Mouse (Mus musculus) heart, embryonic 14.5 days (tissue): Measurements from ENCODE around the gene Gm38119. TPM values are rescaled to one million over a fixed set of nuclear protein-coding genes. Genes with fewer than 3 reads are reported as not detected.

Experiments used
- ATAC-seq: fragments of 200-750 bp; cut with Nextera tagmentation; 2 replicates; pipeline ENCODE4 v1.8.0; 2017; ENCODE audit warnings: low read depth, moderate TSS enrichment; ENCODE audit not compliant: insufficient number of reproducible peaks, insufficient read depth, low FRiP score
- H3K27ac ChIP-seq, 2 experiments: fragments of 200-500 bp in 1 of 2; fragments of 300-500 bp in 1 of 2; sonication (generic) in 1 of 2; replicated peaks in 1 of 2; 2 replicates each; pipeline ENCODE4 v1.5.1; 2012 to 2014; ENCODE audit warnings: low read depth in 2 of 2, low read length in 2 of 2, control low read depth in 1 of 2, mild to moderate bottlenecking in 1 of 2, mixed read lengths in 1 of 2; ENCODE audit not compliant: control insufficient read depth in 1 of 2, insufficient read depth in 1 of 2
- H3K27me3 ChIP-seq: fragments of 300-500 bp; sonication (generic); 2 replicates; pipeline ENCODE4 v1.6.1; 2014; ENCODE audit warnings: mild to moderate bottlenecking, low read length, control low read depth; ENCODE audit not compliant: control insufficient read depth, insufficient read depth
- H3K36me3 ChIP-seq: fragments of 300-500 bp; sonication (generic); 2 replicates; pipeline ENCODE4 v1.6.1; 2014; ENCODE audit warnings: mild to moderate bottlenecking, control low read depth, low read length, mixed read lengths; ENCODE audit not compliant: control insufficient read depth, insufficient read depth
- H3K4me1 ChIP-seq, 2 experiments: fragments of 200-500 bp in 1 of 2; fragments of 300-500 bp in 1 of 2; sonication (generic) in 1 of 2; 2 replicates each; pipeline ENCODE4 v1.6.1; 2012 to 2014; ENCODE audit warnings: low read length in 2 of 2, control low read depth in 1 of 2, mixed read lengths in 1 of 2; ENCODE audit not compliant: control insufficient read depth in 2 of 2, insufficient read depth in 2 of 2
- H3K4me2 ChIP-seq: fragments of 300-500 bp; sonication (generic); 2 replicates; pipeline ENCODE4 v1.6.1; 2014; ENCODE audit warnings: mild to moderate bottlenecking, low read length
- H3K4me3 ChIP-seq, 2 experiments: fragments of 200-500 bp in 1 of 2; fragments of 300-500 bp in 1 of 2; sonication (generic) in 1 of 2; 2 replicates each; pipeline ENCODE4 v1.5.1; 2012 to 2014; ENCODE audit warnings: low read length in 2 of 2, mild to moderate bottlenecking in 2 of 2, control low read depth in 1 of 2, low read depth in 1 of 2, moderate library complexity in 1 of 2; ENCODE audit not compliant: control insufficient read depth in 1 of 2, insufficient read depth in 1 of 2
- H3K9ac ChIP-seq: fragments of 300-500 bp; sonication (generic); 2 replicates; pipeline ENCODE4 v1.6.1; 2014; ENCODE audit warnings: mild to moderate bottlenecking, low read length
- H3K9me3 ChIP-seq: fragments of 300-500 bp; sonication (generic); 2 replicates; pipeline ENCODE4 v1.6.1; 2016; ENCODE audit warnings: low read length, control low read depth; ENCODE audit not compliant: control insufficient read depth
- WGBS: fragments of 180-500 bp; shearing (Covaris S2); extraction: QIAGEN DNeasy Blood & Tissue Kit; methylation state at CpG from one replicate; pipeline ENCODE4 v1.1.7; 2014; 5-methylcytosine and 5-hydroxymethylcytosine counted together
- polyA plus RNA-seq: library from polyadenylated mRNA; unstranded; fragments of >200 nt; fragmentation: Nextera tagmentation; extraction: Ambion mirVana; gene quantifications from 2 replicates; pipeline ENCODE4 v1.2.1, GENCODE M21; 2014

Gene Gm38119
- polyA plus RNA-seq = not detected in 2 replicates

- WGBS = 54% methylated on average over 1 of the region's 1 CpGs
- Histone ChIP-seq H3K4me3 (no peak within 1 kb of the TSS), H3K36me3 (no peaks in the 10 kb centered on the region), H3K27ac (no peak within 1 kb of the TSS), H3K9me3 (no peaks in the 10 kb centered on the region), H3K9ac (no peak within 1 kb of the TSS), H3K4me1 (no peaks in the 10 kb centered on the region), H3K27me3 (no peaks in the 10 kb centered on the region), H3K4me2 (no peak within 1 kb of the TSS)
- no peak for ATAC-seq
Measured at GRCm38 (mm10) chr3:92738996-92739395, at the start of gene Gm38119. TSS of gene Gm38119 (minus strand) at chr3:92739096.

GRCm38 (mm10) chr3:92778799-92779198, 39.9 kb upstream of the Gm38119 start, which contains the start of gene Lce1i:
TSS of gene Lce1i (minus strand) at chr3:92778899.
- H3K4me1 ChIP-seq = no peaks in the 10 kb centered on the region
- no peak within 1 kb of the TSS for H3K4me3 ChIP-seq
- no peak for ATAC-seq
- no peaks in the 10 kb centered on the region for H3K9me3 ChIP-seq
- H3K4me2 ChIP-seq = no peak within 1 kb of the TSS
- H3K9ac ChIP-seq = no peak within 1 kb of the TSS
- no peaks in the 10 kb centered on the region for H3K36me3 ChIP-seq
- no peaks in the 10 kb centered on the region for H3K27me3 ChIP-seq
- no peak within 1 kb of the TSS for H3K27ac ChIP-seq
- 72% methylated on average over 1 of the region's 1 CpGs for WGBS

DNA sequence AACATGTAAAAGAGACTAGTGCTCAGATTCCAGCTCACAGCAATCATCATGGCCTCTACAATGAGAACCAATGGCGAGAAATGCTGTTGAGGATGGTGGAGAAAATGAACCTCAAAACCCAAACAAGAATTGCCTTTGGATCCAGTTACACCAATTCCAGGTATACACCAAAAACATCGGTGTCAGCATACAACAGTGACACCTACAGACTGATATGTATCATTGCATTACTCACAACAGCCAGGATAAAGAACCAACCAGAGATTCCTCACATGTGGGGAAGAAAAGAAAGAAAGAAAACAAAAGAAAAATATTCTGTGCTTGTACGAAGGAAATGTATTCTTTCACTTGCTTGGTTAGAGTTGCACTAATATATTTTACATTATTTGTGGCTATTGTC, 32.7 kb upstream of the Gm38119 start:
- Histone ChIP-seq H3K4me2 (no peak overlapping the region), H3K36me3 (no peaks in the 10 kb centered on the region), H3K9me3 (no peaks in the 10 kb centered on the region), H3K4me3 (no peak overlapping the region), H3K27me3 (no peaks in the 10 kb centered on the region), H3K9ac (no peak overlapping the region), H3K4me1 (no peaks in the 10 kb centered on the region), H3K27ac (no peak overlapping the region)
- 17% methylated on average over 3 of the region's 3 CpGs for WGBS
- no peak for ATAC-seq

- 70% methylated on average over 1 of the region's 1 CpGs for WGBS
- no peaks in the 10 kb centered on the region for H3K9me3 ChIP-seq
- no peak within 1 kb of the TSS for H3K4me2 ChIP-seq
- no peak within 1 kb of the TSS for H3K9ac ChIP-seq
- no peak within 1 kb of the TSS for H3K4me3 ChIP-seq
- no peaks in the 10 kb centered on the region for H3K36me3 ChIP-seq
- no peak within 1 kb of the TSS for H3K27ac ChIP-seq
- H3K4me1 ChIP-seq = no peaks in the 10 kb centered on the region
- no peaks in the 10 kb centered on the region for H3K27me3 ChIP-seq
- ATAC-seq = no peak
Measured at GRCm38 (mm10) chr3:92764965-92765364, 26.1 kb upstream of the Gm38119 start, which contains the start of gene Lce1h. TSS of gene Lce1h (minus strand) at chr3:92765065.

- H3K36me3 ChIP-seq = no peaks in the 10 kb centered on the region
- no peaks in the 10 kb centered on the region for H3K27me3 ChIP-seq
- 41% methylated on average over 3 of the region's 3 CpGs for WGBS
- ATAC-seq = no peak
- no peak overlapping the region for H3K27ac ChIP-seq
- H3K4me2 ChIP-seq = no peak overlapping the region
- no peaks in the 10 kb centered on the region for H3K4me1 ChIP-seq
- H3K9me3 ChIP-seq = no peaks in the 10 kb centered on the region
- no peak overlapping the region for H3K9ac ChIP-seq
- H3K4me3 ChIP-seq = no peak overlapping the region
Measured at GRCm38 (mm10) chr3:92753197-92753596, 14.3 kb upstream of the Gm38119 start.

GRCm38 (mm10) chr3:92752238-92752637, 13.3 kb upstream of the Gm38119 start, which contains the start of gene Lce1g:
TSS of gene Lce1g (minus strand) at chr3:92752338.
- H3K27ac ChIP-seq = no peak within 1 kb of the TSS
- no peaks in the 10 kb centered on the region for H3K4me1 ChIP-seq
- no peak within 1 kb of the TSS for H3K4me3 ChIP-seq
- 78% methylated on average over 1 of the region's 1 CpGs for WGBS
- H3K36me3 ChIP-seq = no peaks in the 10 kb centered on the region
- H3K4me2 ChIP-seq = no peak within 1 kb of the TSS
- no peak within 1 kb of the TSS for H3K9ac ChIP-seq
- ATAC-seq = no peak
- no peaks in the 10 kb centered on the region for H3K27me3 ChIP-seq
- no peaks in the 10 kb centered on the region for H3K9me3 ChIP-seq

DNA sequence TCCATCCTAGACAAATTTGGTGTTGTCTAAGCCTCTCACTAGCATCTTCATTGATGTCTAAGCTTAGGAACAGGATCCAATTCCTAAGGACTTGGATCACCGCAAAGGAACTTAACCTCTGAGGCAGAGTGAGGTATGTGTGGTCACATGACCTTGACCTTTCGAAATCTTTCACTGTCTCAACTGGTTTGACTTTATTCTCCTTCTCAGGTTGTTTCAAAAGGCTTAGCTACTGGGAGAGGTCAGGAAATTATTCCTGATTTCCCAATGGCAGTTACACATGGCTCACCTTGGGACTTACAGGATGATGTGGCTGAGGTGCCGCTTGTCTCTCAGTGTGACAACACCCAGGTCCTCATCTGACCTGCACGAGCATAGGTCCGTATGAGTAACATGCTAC, 16.3 kb downstream of the Gm38119 start:
- Histone ChIP-seq H3K27me3 (no peaks in the 10 kb centered on the region), H3K4me2 (no peak overlapping the region), H3K4me1 (no peaks in the 10 kb centered on the region), H3K9me3 (no peaks in the 10 kb centered on the region), H3K4me3 (no peak overlapping the region), H3K36me3 (no peaks in the 10 kb centered on the region), H3K9ac (no peak overlapping the region), H3K27ac (no peak overlapping the region)
- no peak for ATAC-seq
- 74% methylated on average over 5 of the region's 5 CpGs for whole genome bisulfite sequencing

GRCm38 (mm10) chr3:92720250-92720649, 18.6 kb downstream of the Gm38119 start, which contains the start of gene Lce1f:
TSS of gene Lce1f (minus strand) at chr3:92720350.
- Histone ChIP-seq H3K4me2 (no peak within 1 kb of the TSS), H3K27me3 (no peaks in the 10 kb centered on the region), H3K4me1 (no peaks in the 10 kb centered on the region), H3K9ac (no peak within 1 kb of the TSS), H3K27ac (no peak within 1 kb of the TSS), H3K9me3 (no peaks in the 10 kb centered on the region), H3K36me3 (no peaks in the 10 kb centered on the region), H3K4me3 (no peak within 1 kb of the TSS)
- no peak for ATAC-seq
- 70% methylated on average over 3 of the region's 3 CpGs for WGBS
